Mouse (Mus musculus) MEL (cell line): ENCODE measurements around the gene Kat6b.
A peak's percentile ranks its signal among the peaks of the same experiment; 100 is the strongest.

Source experiments
- CHD2 ChIP-seq: IDR thresholded peaks from 2 replicates; pipeline ENCODE4 v1.6.1; 2011; ENCODE audit warnings: low read length, improper control_type of control experiment
- CTCF ChIP-seq, 3 experiments: IDR thresholded peaks in 2 of 3; conservative IDR thresholded peaks in 1 of 3; 2 replicates each; pipeline ENCODE4 v1.5.1; 2011 to 2012; ENCODE audit warnings: low read length in 3 of 3, low read depth in 2 of 3, mild to moderate bottlenecking in 2 of 3, improper control_type of control experiment in 1 of 3, inconsistent platforms in 1 of 3, mixed read lengths in 1 of 3, moderate library complexity in 1 of 3; ENCODE audit not compliant: control insufficient read depth in 1 of 3, insufficient read depth in 1 of 3, poor library complexity in 1 of 3, severe bottlenecking in 1 of 3
- ELF1 ChIP-seq: IDR thresholded peaks from 2 replicates; pipeline ENCODE4 v1.6.1; 2014; ENCODE audit warnings: low read depth, mild to moderate bottlenecking, inconsistent platforms, low read length, improper control_type of control experiment, moderate library complexity
- GATA1 ChIP-seq: IDR thresholded peaks from 2 replicates; pipeline ENCODE4 v1.6.1; 2011; ENCODE audit warnings: low read depth, low read length, improper control_type of control experiment
- KAT2A ChIP-seq: conservative IDR thresholded peaks from 2 replicates; pipeline ENCODE4 v1.6.1; 2012; ENCODE audit warnings: low read depth, low read length, improper control_type of control experiment, inconsistent platforms
- MYB ChIP-seq: IDR thresholded peaks from 2 replicates; pipeline ENCODE4 v1.6.1; 2011; ENCODE audit warnings: mild to moderate bottlenecking, low read depth, low read length, improper control_type of control experiment
- NELFE ChIP-seq: IDR thresholded peaks from 2 replicates; pipeline ENCODE4 v1.6.1; 2011; ENCODE audit warnings: low read depth, low read length, improper control_type of control experiment
- POLR2A ChIP-seq, 2 experiments: IDR thresholded peaks; 2 replicates each; pipeline ENCODE4 v1.6.1; 2011 to 2012; ENCODE audit warnings: low read length in 2 of 2, mild to moderate bottlenecking in 2 of 2, control low read depth in 1 of 2, improper control_type of control experiment in 1 of 2, low read depth in 1 of 2, moderate library complexity in 1 of 2; ENCODE audit not compliant: control insufficient read depth in 1 of 2, insufficient read depth in 1 of 2, poor library complexity in 1 of 2
- TAL1 ChIP-seq: IDR thresholded peaks from 2 replicates; pipeline ENCODE4 v1.6.1; 2012; ENCODE audit warnings: mild to moderate bottlenecking, inconsistent platforms, low read length, moderate library complexity, mixed read lengths
- ZC3H11A ChIP-seq: IDR thresholded peaks from 2 replicates; pipeline ENCODE4 v1.6.1; 2012; ENCODE audit warnings: low read depth, mild to moderate bottlenecking, inconsistent platforms, low read length, improper control_type of control experiment

DNA sequence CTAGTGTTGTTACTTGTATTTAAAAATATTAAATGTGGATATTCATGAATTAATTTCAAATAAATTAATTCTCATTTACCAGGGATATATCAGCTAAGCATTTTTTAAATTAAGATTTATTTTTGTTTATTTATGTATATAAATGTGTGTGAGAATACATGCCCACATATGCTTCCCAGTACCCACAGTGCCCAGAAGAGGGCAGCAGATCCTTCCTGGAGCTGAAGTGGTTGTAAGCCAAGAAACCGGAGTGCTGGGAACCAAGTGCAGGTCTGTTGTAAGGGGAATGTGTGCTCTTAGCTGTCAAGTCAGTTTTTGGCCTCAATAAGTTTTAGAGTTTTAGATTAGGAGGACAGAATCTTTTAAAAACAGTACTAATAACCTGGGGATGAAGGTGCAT is 110.9 kb downstream of the Kat6b start:
- TF ChIP-seq GATA1 (no peak), POLR2A (IDR thresholded peaks at IDR 0.05; ENCODE audit: control insufficient read depth in 1 of 2, insufficient read depth in 1 of 2, low read depth in 1 of 2, low read length in 2 of 2, poor library complexity in 1 of 2) (no peak), TAL1 (no peak), ELF1 (no peak), NELFE (no peak), CHD2 (no peak), ZC3H11A (no peak; the same call in 1 of the 2 replicates), CTCF (IDR thresholded peaks at IDR 0.05 in 2 of 3, conservative IDR thresholded peaks at IDR 0.05 in 1 of 3; ENCODE audit: control insufficient read depth in 1 of 3, insufficient read depth in 1 of 3, low read depth in 2 of 3, low read length in 3 of 3, poor library complexity in 1 of 3, severe bottlenecking in 1 of 3) (peak; percentile 48 to 64 (median 54)), KAT2A (no peak), MYB (no peak)
